Mouse (Mus musculus): ENCODE measurements around the gene Pan3. TPM values are rescaled to one million over a fixed set of nuclear protein-coding genes. Genes with fewer than 3 reads are reported as not detected.
"Not testable (repeated sequence)": the region's sequence is repeated elsewhere in the genome, so short reads cannot be mapped to it uniquely, and the experiment has no call there.

Gene Pan3
- polyA plus RNA-seq, 1 experiment from 2014 or later, result 61.2 TPM

GRCm38 (mm10) chr5:147532031-147532430, 102.1 kb downstream of the Pan3 start:
- Histone ChIP-seq H3K4me3 (ENCODE audit: low read length) (no peak overlapping the region), H3K9ac (replicated peaks; ENCODE audit: low read length) (no peak overlapping the region), H3K27me3 (ENCODE audit: insufficient read depth, low read length) (no peaks in the 10 kb centered on the region), H3K36me3 (ENCODE audit: insufficient read depth, low read length) (peaks cover 26% of the 10 kb centered on the region; the same call in 1 of the 2 replicates), H3K4me2 (replicated peaks; ENCODE audit: low read depth, low read length) (no peak overlapping the region), H3K27ac (ENCODE audit: low read length) (no peak overlapping the region), H3K9me3 (ENCODE audit: low read length) (no peaks in the 10 kb centered on the region), H3K4me1 (ENCODE audit: insufficient read depth, low read length) (no peaks in the 10 kb centered on the region)
- WGBS, result 91% methylated on average over 6 of the region's 6 CpGs
- no peak for ATAC-seq (ENCODE audit: low FRiP score, low TSS enrichment)

GRCm38 (mm10) chr5:147539409-147539808, 109.4 kb downstream of the Pan3 start:
- no peak for ATAC-seq (ENCODE audit: low FRiP score, low TSS enrichment)
- H3K36me3 ChIP-seq (ENCODE audit: insufficient read depth, low read length), result peaks cover 44% of the 10 kb centered on the region
- H3K4me2 ChIP-seq (replicated peaks; ENCODE audit: low read depth, low read length), result no peak overlapping the region
- H3K9me3 ChIP-seq (ENCODE audit: low read length), result no peaks in the 10 kb centered on the region
- 95% methylated on average over 4 of the region's 4 CpGs for WGBS
- no peak overlapping the region for H3K27ac ChIP-seq (ENCODE audit: low read length)
- H3K4me1 ChIP-seq (ENCODE audit: insufficient read depth, low read length), result no peaks in the 10 kb centered on the region
- no peaks in the 10 kb centered on the region for H3K27me3 ChIP-seq (ENCODE audit: insufficient read depth, low read length)
- H3K4me3 ChIP-seq (ENCODE audit: low read length), result no peak overlapping the region
- H3K9ac ChIP-seq (replicated peaks; ENCODE audit: low read length), result no peak overlapping the region

- H3K36me3 ChIP-seq (ENCODE audit: insufficient read depth, low read length), result peaks cover 44% of the 10 kb centered on the region
- no peak overlapping the region for H3K27ac ChIP-seq (ENCODE audit: low read length)
- ATAC-seq (ENCODE audit: low FRiP score, low TSS enrichment), result no peak
- H3K9ac ChIP-seq (replicated peaks; ENCODE audit: low read length), result no peak overlapping the region
- no peaks in the 10 kb centered on the region for H3K9me3 ChIP-seq (ENCODE audit: low read length)
- WGBS, result 88% methylated on average over 4 of the region's 4 CpGs
- no peaks in the 10 kb centered on the region for H3K27me3 ChIP-seq (ENCODE audit: insufficient read depth, low read length)
- H3K4me3 ChIP-seq (ENCODE audit: low read length), result no peak overlapping the region
- H3K4me1 ChIP-seq (ENCODE audit: insufficient read depth, low read length), result no peaks in the 10 kb centered on the region
- H3K4me2 ChIP-seq (replicated peaks; ENCODE audit: low read depth, low read length), result no peak overlapping the region
These were observed 109.9 kb downstream of the Pan3 start for GRCm38 (mm10) chr5:147539815-147540214.

GRCm38 (mm10) chr5:147542291-147542690, 112.3 kb downstream of the Pan3 start:
- H3K4me3 ChIP-seq (ENCODE audit: low read length), result no peak overlapping the region
- no peaks in the 10 kb centered on the region for H3K27me3 ChIP-seq (ENCODE audit: insufficient read depth, low read length)
- no peaks in the 10 kb centered on the region for H3K9me3 ChIP-seq (ENCODE audit: low read length)
- no peak overlapping the region for H3K27ac ChIP-seq (ENCODE audit: low read length)
- H3K4me2 ChIP-seq (replicated peaks; ENCODE audit: low read depth, low read length), result no peak overlapping the region
- H3K36me3 ChIP-seq (ENCODE audit: insufficient read depth, low read length), result peaks cover 42% of the 10 kb centered on the region
- H3K4me1 ChIP-seq (ENCODE audit: insufficient read depth, low read length), result no peaks in the 10 kb centered on the region
- no peak for ATAC-seq (ENCODE audit: low FRiP score, low TSS enrichment)
- H3K9ac ChIP-seq (replicated peaks; ENCODE audit: low read length), result no peak overlapping the region
- 50% methylated on average over 6 of the region's 6 CpGs for WGBS

- no peak overlapping the region for H3K9ac ChIP-seq (replicated peaks; ENCODE audit: low read length)
- no peak for ATAC-seq (ENCODE audit: low FRiP score, low TSS enrichment)
- H3K9me3 ChIP-seq (ENCODE audit: low read length), result no peaks in the 10 kb centered on the region
- H3K27ac ChIP-seq (ENCODE audit: low read length), result no peak overlapping the region
- H3K4me3 ChIP-seq (ENCODE audit: low read length), result no peak overlapping the region
- H3K27me3 ChIP-seq (ENCODE audit: insufficient read depth, low read length), result no peaks in the 10 kb centered on the region
- H3K36me3 ChIP-seq (ENCODE audit: insufficient read depth, low read length), result peaks cover 46% of the 10 kb centered on the region
- H3K4me2 ChIP-seq (replicated peaks; ENCODE audit: low read depth, low read length), result no peak overlapping the region
- no peaks in the 10 kb centered on the region for H3K4me1 ChIP-seq (ENCODE audit: insufficient read depth, low read length)
- WGBS, result 75% methylated on average over 11 of the region's 11 CpGs
These were observed 115.8 kb downstream of the Pan3 start for GRCm38 (mm10) chr5:147545731-147546241.

GRCm38 (mm10) chr5:147549016-147549755, 119.2 kb downstream of the Pan3 start:
- 83% methylated on average over 12 of the region's 12 CpGs for WGBS
- no peak overlapping the region for H3K4me3 ChIP-seq (ENCODE audit: low read length)
- H3K27me3 ChIP-seq (ENCODE audit: insufficient read depth, low read length), result no peaks in the 10 kb centered on the region
- no peaks in the 10 kb centered on the region for H3K4me1 ChIP-seq (ENCODE audit: insufficient read depth, low read length)
- H3K9me3 ChIP-seq (ENCODE audit: low read length), result no peaks in the 10 kb centered on the region
- no peak overlapping the region for H3K27ac ChIP-seq (ENCODE audit: low read length)
- H3K36me3 ChIP-seq (ENCODE audit: insufficient read depth, low read length), result peaks cover 31% of the 10 kb centered on the region
- H3K9ac ChIP-seq (replicated peaks; ENCODE audit: low read length), result no peak overlapping the region
- no peak for ATAC-seq (ENCODE audit: low FRiP score, low TSS enrichment)
- H3K4me2 ChIP-seq (replicated peaks; ENCODE audit: low read depth, low read length), result no peak overlapping the region

- WGBS, result 72% methylated on average over 13 of the region's 13 CpGs
- Histone ChIP-seq H3K9me3 (ENCODE audit: low read length) (no peaks in the 10 kb centered on the region), H3K27me3 (ENCODE audit: insufficient read depth, low read length) (no peaks in the 10 kb centered on the region), H3K4me1 (ENCODE audit: insufficient read depth, low read length) (peaks cover 7% of the 10 kb centered on the region; the same call in 1 of the 2 replicates), H3K4me3 (ENCODE audit: low read length) (no peak overlapping the region), H3K27ac (ENCODE audit: low read length) (no peak overlapping the region; the same call in 1 of the 2 replicates), H3K9ac (replicated peaks; ENCODE audit: low read length) (no peak overlapping the region), H3K36me3 (ENCODE audit: insufficient read depth, low read length) (peaks cover 18% of the 10 kb centered on the region), H3K4me2 (replicated peaks; ENCODE audit: low read depth, low read length) (no peak overlapping the region)
- ATAC-seq (ENCODE audit: low FRiP score, low TSS enrichment), result peak; percentile 42; the same call in 1 of the 2 replicates
These were observed 122.1 kb downstream of the Pan3 start for GRCm38 (mm10) chr5:147551879-147552627.

GRCm38 (mm10) chr5:147557641-147558040, 127.7 kb downstream of the Pan3 start:
- not testable (repeated sequence) for H3K36me3 ChIP-seq (ENCODE audit: insufficient read depth, low read length); H3K4me2 ChIP-seq (replicated peaks; ENCODE audit: low read depth, low read length); H3K4me3 ChIP-seq (ENCODE audit: low read length); H3K27me3 ChIP-seq (ENCODE audit: insufficient read depth, low read length); H3K4me1 ChIP-seq (ENCODE audit: insufficient read depth, low read length); H3K9ac ChIP-seq (replicated peaks; ENCODE audit: low read length); H3K27ac ChIP-seq (ENCODE audit: low read length); H3K9me3 ChIP-seq (ENCODE audit: low read length); ATAC-seq (ENCODE audit: low FRiP score, low TSS enrichment)
- WGBS, result 56% methylated on average over 5 of the region's 6 CpGs

GRCm38 (mm10) chr5:147563511-147564139, 133.7 kb downstream of the Pan3 start:
- Histone ChIP-seq H3K4me1 (ENCODE audit: insufficient read depth, low read length) (peaks cover 15% of the 10 kb centered on the region), H3K9me3 (ENCODE audit: low read length) (no peaks in the 10 kb centered on the region), H3K27me3 (ENCODE audit: insufficient read depth, low read length) (no peaks in the 10 kb centered on the region), H3K4me2 (replicated peaks; ENCODE audit: low read depth, low read length) (peak overlapping the region; percentile 51), H3K9ac (replicated peaks; ENCODE audit: low read length) (peak overlapping the region; percentile 39; the same call in 1 of the 2 replicates), H3K36me3 (ENCODE audit: insufficient read depth, low read length) (no peaks in the 10 kb centered on the region), H3K27ac (ENCODE audit: low read length) (no peak overlapping the region), H3K4me3 (ENCODE audit: low read length) (peak overlapping the region; percentile 22)
- WGBS, result 40% methylated on average over 18 of the region's 18 CpGs
- peak; percentile 81 for ATAC-seq (ENCODE audit: low FRiP score, low TSS enrichment)
